Mouse (Mus musculus) gonadal fat pad, adult 2 months (tissue): Measurements from ENCODE around the gene Phf21b. TPM values are rescaled to one million over a fixed set of nuclear protein-coding genes. Genes with fewer than 3 reads are reported as not detected.

Experiments
- polyA plus RNA-seq: library from polyadenylated mRNA; depleted of rRNA; stranded (reverse); fragments of >200 nt; gene quantifications from 2 replicates; pipeline ENCODE4 v1.2.3, GENCODE M21; 2012; rRNA removed

Gene Phf21b
- polyA plus RNA-seq, 1 experiment: 2.8 TPM

Other genes with a start within 250 kb of the Phf21b start
- 102 and 140 TPM in 2 replicates for gene Prr5, start 186.4 kb downstream of the Phf21b start, polyA plus RNA-seq
- 26.7 and 37.2 TPM in 2 replicates for gene Arhgap8, start 136.0 kb downstream of the Phf21b start, polyA plus RNA-seq
- gene Gm29666, start 64.0 kb upstream of the Phf21b start, polyA plus RNA-seq: 0.23 and 0.32 TPM in 2 replicates
- 6.7 and 9.6 TPM in 2 replicates for gene Nup50, start 67.4 kb upstream of the Phf21b start, polyA plus RNA-seq
- gene 5031439G07Rik, start 132.5 kb upstream of the Phf21b start, polyA plus RNA-seq: 18.6 and 22.5 TPM in 2 replicates
- 0.82 and 1.7 TPM in 2 replicates for gene Upk3a, start 161.1 kb upstream of the Phf21b start, polyA plus RNA-seq
- 13.1 and 13.6 TPM in 2 replicates for gene Fam118a, start 172.9 kb upstream of the Phf21b start, polyA plus RNA-seq